Mouse (Mus musculus) thymus, postnatal 25 days (tissue): Measurements from ENCODE around the gene Igf1r.

Experiments
- DNase-seq: peaks from one replicate; pipeline ENCODE4 v3.0.0; 2022

The Igf1r gene

GRCm38 (mm10) chr7:68057010-68057409 is 104.4 kb downstream of the Igf1r start:
- DNase-seq, result no peak

DNA sequence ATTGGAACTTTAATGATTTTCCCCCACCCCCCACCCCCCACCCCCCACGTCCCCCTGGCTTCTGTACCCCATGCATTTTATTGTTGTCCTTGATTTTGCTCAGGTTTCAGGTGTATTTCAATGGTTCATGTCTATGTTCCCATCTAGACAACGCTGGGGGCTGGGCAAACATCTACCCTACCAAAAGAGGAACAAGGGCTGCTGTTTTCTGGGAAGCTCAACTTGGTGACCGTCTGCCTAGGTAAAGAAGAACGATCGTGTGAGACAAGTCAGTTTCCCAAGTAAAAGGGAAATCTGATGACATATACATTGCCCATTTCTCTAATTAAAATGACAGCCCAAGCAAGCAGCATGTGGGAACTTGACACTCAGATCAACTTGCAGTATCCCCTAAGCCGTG is 107.1 kb downstream of the Igf1r start:
- DNase-seq, result no peak

GRCm38 (mm10) chr7:68061434-68061833 is 108.8 kb downstream of the Igf1r start:
- no peak for DNase-seq

DNA sequence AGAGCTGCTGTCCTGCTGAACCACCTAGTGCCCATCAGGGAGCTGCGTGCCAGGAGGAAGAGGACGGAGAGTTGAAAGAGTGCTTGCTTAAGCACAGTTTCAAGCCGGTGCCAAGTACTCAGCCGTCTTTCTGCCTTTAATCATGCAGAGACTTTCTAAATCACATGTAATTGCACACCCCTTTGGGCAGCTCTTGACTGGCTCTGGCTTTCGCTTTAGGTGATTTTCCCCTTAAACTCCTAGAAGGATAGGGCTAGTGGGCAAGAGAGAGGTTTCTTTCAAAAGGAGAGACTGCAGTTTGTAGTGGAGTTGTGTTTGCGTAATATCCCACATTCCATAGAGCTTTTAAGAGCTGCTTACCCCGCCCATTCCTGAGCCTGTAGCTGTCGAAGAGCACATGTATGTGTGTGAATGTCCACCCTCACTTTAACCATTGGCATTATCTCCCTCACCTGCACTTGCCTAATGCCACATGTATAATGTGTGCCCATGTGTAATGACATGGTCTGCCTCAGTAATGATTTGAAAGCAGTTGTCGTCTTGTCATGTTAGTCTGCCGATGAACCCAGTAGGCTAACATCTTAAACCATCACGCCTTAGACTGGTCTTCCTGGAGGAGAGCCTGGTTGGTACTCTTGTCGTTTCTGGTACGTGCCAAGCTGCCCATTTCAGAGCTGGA is 109.7 kb downstream of the Igf1r start:
- no peak for DNase-seq

- DNase-seq, result peak; percentile 35
These were observed 110.2 kb downstream of the Igf1r start for GRCm38 (mm10) chr7:68062849-68063208.

GRCm38 (mm10) chr7:68063711-68064110 is 111.1 kb downstream of the Igf1r start:
- no peak for DNase-seq

DNA sequence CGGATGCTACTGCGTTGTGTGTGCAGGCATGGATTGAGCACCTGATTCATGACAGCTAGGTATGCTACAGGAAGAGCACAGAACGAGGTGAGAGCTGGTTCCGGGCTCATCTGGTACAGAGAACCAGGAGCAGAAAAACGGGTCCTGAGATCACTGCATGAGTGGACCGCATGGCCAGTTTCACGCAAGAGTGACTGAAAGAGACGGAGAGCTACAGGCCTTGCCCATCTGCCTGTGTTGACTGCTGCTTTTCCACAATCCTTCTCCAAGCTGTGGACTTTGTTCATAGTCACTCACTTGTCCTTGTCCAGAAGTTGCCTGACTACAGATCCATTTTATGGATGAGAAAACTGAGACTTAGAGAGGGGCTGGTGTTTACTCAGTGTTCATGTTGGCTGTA is 111.5 kb downstream of the Igf1r start:
- DNase-seq, result no peak

- no peak for DNase-seq
These were observed 112.2 kb downstream of the Igf1r start for GRCm38 (mm10) chr7:68064647-68065362.

DNA sequence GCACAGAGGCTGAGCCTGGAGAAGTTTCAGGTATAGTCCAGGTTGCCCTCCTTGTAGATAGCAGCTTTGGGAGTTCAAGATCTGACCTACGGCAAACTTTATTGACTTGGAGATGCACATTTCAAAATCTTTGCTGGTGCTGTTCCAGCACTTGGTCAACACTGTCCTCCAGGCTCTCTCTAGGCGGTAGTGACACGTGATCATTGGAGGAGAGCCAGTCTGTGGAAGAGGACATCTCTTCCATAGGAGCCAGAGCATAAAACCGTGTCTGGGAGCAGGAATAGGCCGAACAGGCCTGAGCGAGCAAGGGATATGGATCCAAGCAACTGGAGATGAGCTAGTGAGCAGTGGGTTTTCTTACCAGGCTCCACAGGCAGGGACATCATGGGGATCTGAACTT is 113.3 kb downstream of the Igf1r start:
- DNase-seq, result no peak

DNA sequence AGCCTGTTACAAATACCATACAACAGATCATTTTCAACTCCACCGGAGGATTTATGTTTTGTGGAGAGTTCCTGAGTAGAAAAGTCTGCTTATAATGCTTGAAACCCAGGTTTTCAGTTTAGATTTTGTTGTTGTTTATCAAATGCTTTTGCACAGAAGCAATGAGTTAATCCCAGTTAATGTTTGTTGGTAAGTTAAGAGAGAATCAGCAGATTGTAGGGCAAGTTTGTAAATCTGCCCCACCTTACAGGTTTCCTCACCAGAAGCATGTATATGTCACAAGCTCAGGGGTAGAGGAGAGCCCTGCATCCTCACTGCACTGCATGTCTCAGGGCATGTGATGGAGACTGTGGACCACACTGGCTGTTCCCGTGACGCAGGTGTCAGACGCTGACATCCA is 114.7 kb downstream of the Igf1r start:
- no peak for DNase-seq

GRCm38 (mm10) chr7:68069324-68069723 is 116.7 kb downstream of the Igf1r start:
- DNase-seq, result no peak

GRCm38 (mm10) chr7:68070030-68070429 is 117.4 kb downstream of the Igf1r start:
- DNase-seq, result no peak

DNA sequence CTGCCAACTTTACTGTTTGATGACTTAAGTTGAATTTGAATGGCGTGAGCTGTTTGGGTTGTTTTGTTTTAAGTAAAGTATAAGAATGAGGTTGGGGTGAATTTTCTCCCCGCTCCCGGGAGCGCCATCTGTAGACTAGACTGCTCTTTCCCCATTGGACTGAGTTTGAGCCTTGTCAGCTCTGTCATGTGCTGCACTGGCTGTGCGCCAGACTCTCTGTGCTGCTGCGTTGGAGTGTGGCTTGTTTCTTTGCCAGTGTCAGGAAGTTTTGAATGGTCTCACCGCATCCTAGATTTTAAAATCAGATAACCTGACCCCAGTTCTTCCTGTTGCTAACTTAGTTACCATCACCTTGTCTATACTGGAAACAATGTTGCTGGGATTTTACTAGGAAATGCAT is 118.0 kb downstream of the Igf1r start:
- peak; percentile 47 for DNase-seq

DNA sequence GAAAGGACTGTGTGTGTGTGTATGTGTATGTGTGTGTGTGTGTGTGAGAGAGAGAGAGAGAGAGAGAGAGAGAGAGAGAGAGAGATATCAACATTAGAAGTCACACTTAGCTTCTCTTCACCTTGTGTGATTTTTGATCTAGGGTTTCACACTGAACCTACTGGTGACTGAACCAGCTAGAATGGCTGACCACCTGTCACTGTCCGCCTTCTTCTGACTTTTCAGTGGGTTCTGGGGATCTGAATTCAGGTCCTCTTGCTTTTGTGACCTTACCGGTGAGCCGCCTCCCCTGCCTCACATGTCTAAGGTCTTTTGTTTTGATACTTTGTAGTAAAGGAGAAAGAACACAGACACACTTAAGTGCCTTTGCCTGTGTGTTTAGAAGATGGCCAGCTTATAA is 118.4 kb downstream of the Igf1r start:
- no peak for DNase-seq

DNA sequence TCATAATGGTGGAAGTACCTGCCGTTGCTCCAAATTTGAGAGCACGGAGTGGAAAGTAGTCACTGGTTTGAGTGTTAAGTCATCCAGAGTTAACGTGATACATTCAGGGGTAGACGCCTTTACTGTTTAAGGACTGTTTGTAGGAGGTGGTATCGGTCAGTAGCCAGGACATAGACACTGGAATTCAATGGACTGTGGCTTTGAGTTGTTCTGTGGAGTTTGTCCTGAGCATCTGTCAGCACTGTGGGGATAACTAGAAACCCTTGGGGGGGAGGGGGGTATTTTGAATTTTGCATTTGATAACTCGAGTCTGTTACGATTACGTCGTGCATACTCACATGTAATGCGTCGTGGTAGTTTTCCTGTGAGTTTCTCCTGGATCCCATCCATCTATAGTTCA is 119.1 kb downstream of the Igf1r start:
- DNase-seq, result no peak

- DNase-seq, result no peak
These were observed 120.2 kb downstream of the Igf1r start for GRCm38 (mm10) chr7:68072524-68073459.

DNA sequence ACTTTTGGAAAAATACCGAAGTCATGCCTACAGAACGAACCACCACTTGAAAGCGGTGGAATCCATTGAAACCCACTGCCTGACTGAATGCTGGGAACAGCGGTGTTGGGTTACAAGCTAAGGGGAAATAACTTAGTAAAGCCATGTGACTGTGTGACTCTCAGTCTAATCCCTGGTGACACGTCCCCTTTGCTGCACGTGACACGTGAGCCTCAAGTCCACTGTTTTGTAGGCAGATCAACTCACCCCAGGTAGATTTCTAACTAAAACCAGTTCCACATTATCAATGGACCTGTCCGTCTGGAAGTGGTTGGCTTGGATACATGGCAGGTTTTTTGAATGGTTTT is 120.8 kb downstream of the Igf1r start:
- no peak for DNase-seq

- DNase-seq, result no peak
These were observed 122.1 kb downstream of the Igf1r start for GRCm38 (mm10) chr7:68074748-68075147.

DNA sequence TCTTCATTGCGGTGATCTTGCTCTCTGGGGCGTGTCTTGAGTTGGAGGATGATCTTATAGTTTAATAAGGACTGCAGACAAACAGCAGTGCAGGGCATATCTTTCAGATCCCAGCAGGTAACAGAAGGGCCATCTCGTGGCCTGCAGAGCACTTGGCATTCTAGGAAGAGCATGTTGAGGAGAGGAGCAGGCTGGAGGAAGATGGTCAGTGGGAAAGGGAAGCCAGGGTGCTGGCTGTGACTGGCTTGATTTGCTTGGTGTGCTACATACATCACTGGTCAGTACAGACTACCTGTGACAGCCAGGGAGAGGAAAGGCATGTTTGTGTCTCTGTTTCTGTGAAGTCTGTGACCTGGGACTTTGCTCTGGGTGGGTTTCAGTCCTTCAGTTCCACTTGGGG is 122.8 kb downstream of the Igf1r start:
- no peak for DNase-seq

GRCm38 (mm10) chr7:68080122-68080845 is 127.7 kb downstream of the Igf1r start:
- no peak for DNase-seq

GRCm38 (mm10) chr7:68085338-68085737 is 132.7 kb downstream of the Igf1r start:
- peak; percentile 47 for DNase-seq

- no peak for DNase-seq
These were observed 133.3 kb downstream of the Igf1r start for GRCm38 (mm10) chr7:68085870-68086341.

DNA sequence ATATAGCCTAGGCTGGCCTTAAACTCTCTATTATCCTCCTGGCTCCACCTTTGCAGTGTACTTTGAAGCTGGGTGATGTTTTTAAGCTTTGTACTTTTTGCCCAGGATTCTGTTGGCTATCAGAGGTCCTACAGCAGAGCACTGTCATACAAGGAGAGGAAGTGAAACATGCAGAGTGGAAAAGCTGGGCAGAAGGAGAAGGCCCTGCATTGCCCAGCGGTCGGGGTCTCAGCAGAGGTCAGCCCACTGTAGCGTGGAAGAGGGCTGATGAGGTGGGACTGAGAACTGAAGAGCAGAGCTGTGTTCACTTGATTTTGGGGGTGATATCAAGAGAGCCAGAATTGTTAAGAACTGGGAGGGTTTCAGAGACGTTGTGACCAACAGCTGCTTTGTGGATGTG is 134.9 kb downstream of the Igf1r start:
- DNase-seq, result no peak
